Mouse (Mus musculus) adrenal gland (tissue): ENCODE measurements around the gene Nxf1.

Experiments
- intact Hi-C: fragments of 180-260 bp; cut with DNase I; formaldehyde crosslinking; loops from one replicate; pipeline ENCODE4 v1.15.1; 2025

Gene Nxf1

DNA sequence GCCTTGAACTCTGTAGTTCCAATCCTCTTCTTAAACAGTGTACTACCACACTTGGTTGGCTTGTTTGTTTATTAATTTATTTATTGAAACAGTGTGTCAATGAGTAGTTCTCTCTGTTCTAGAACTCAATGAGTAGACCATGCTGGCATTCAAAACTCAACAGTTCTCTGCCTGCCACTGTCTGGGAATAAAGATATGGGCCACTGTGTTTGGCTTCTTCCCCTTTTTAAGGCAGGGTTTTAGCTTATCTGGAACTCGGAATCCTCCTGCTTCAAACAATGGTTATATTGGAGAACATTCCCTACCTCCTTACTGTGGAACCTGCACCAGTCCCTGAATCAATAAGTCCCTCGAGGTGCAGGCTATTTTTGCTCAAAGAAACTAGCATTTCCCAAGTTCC lies 2.0 kb downstream of the Nxf1 start:
- intact Hi-C loops = loop anchor here (10.0 kb wide), 1 partner anchor 56 kb away; the partner anchor contains the start of gene Ttc9c

DNA sequence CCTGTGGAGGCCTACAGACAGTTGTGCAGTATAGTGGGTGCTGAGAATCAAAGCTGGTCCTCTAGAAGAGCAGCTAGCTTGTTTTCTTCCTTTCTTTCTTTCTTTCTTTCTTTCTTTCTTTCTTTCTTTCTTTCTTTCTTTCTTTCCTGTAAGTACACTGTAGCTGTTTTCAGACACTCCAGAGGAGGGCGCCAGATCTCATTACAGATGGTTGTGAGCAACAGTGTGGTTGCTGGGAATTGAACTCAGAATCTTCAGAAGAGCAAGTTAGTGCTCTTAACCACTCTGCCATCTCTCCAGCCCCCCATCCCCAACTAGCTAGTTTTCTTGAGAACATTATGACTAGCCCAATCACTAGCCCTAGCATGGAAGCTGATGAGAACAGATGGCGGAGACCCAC lies 3.9 kb downstream of the Nxf1 start:
- intact Hi-C loops = no loop called here

DNA sequence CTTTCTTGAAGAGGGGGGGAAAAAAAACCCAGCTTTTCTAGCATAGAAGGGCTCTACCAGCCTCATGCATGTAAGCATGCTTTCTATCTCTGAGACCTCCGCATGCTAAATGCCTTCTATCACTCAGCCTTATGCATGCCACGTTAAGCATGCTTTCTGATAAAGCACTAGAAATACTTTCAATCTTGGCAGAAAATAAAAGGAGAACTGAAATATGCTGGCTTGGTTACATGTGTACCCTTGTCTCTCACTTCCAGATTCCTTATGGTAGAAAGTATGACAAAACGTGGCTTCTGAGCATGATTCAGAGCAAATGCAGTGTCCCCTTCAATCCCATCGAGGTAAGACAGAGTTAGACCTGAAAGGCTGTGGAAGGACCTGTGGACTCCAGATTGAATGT lies 6.4 kb downstream of the Nxf1 start:
- intact Hi-C loops = no loop called here

DNA sequence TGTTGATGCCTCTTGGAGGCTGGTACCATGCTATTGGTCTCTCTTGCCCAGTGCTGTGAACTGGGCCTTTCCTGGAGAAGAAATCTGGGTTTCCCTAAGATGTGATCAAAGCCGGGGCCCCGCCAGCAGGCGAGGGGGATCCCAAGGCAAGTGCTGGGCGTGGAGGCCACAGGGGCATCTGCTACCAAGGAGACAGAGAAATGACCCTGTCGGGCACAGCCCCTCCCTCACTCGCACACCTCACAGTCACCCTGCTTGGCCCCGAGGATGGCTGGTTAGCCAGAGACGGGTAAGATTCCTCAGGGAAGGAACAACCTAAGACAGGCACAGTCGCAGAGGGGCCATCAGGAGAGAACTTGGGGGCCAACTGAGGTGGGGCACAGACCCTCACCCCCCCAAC lies 8.7 kb downstream of the Nxf1 start:
- intact Hi-C loops = no loop called here

DNA sequence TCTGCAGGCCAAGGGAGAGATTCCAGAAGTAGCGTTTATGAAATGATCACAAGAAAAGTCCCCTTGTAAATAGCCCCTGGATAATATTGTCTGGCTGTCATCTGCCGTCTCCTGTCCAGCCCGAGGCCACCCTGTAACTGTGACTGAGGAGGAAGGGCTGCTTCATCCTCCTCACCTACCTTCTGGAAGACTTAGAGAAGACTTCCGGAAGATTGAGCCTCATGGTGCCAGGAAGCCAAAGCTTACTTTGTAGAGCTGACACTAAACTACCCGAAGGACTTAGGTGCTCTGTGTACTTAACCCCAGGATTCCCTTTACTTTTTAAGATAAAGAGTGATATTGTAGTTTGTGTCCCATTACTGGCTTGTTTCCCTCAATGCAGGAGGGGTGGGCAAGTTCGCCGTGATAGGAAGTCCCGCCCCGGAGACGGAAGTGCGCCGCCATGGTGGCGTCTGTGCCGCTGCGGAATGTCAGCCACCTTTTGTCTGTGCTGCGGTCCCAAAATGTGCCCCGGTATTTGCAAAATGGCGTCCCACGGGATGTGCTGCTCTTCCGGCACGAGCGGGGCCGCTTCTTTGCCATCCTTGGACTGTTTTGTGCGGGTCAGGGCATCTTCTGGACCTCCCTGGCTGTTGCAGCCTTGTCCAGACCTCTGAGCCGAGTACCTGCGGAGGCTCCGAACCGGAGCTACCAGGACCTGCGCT lies 13.8 kb downstream of the Nxf1 start, which contains the start of gene Tmem223:
Tmem223 (plus strand) TSS at position 430 of the 704 bp plus-strand sequence.
- intact Hi-C loops = loop anchor here (5.0 kb wide), 1 partner anchor 47 kb away; the partner anchor contains the start of gene Ttc9c

DNA sequence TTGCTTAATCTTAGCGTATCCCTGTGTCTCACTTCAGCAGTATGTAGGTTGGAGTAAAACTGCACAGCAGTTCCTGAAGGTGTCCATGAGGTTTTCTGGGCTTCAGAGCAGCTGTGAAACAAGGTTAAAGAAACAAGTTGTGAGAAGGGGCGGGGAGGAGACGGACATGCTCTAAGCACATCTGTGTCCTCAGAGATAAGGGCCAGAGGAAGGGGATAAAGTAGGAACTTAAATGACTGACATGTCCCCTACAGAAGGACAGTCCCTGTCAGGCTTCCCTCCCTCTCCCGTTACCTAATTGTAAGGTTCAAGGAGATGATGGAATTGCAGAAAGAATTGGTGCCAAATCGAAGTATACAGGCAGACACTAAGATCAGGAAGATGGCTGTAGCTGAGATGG lies 16.1 kb downstream of the Nxf1 start:
- intact Hi-C loops = loop anchor here (5.0 kb wide), 1 partner anchor 44 kb away; the partner anchor contains the start of gene Ttc9c

DNA sequence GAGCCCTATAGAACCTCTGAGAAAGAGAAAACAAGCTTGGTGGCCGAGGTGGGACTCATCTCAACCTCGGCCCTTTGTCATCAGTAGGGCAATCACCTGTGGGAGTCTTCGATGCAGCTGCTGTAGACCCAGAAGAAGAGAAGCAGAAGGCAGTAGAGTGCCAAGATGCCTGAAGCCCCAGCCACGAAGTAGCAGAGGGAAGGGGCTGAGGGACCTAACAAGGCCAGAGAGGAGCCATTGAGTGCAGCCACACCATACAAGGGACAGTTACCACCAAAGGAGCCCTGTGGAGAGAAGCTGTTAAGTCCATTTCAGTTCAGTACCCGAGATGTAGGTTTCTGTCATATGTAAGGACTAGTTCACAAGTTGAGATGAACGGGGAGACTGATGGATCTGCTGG lies 16.5 kb downstream of the Nxf1 start:
- intact Hi-C loops = loop anchor here (5.0 kb wide), 1 partner anchor 44 kb away; the partner anchor contains the start of gene Ttc9c

DNA sequence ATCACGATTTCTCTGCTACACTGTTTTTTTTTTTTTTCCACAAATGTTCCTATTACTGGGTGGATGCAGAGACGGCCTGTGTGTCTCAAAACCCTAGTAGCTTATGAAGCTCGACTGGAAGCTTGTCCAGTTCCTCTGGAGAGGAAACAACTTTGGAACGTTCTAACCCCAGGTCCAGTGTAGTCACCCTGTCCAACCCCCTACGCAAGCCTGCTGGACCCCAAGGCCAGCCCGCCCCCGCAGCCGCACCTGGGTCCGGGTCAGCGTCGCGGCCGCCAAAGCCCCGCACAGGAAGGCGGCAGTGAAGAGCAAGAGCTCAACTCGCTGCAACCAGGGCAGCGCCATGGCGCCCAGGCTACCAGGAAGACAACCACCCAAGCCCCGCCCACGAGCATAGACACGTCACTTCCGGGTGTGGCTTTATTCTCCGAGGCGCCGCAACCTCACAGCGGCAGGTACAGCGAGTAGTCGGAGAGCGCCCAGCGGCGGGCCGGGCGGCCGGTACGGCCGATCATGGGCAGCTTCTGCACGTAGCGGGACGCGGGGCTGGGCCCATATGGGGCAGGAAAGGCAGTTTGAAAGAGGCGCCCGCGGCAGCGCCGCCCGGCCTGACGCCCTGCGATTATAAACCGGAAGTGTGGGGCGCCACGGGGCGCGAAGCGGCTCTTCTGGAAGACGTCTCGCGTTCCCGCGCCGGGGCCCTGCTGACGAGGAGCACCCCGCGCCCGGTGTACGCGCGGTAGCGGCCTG lies 17.4 kb downstream of the Nxf1 start, which contains the start of gene Tmem179b:
Tmem179b (minus strand) TSS at position 382 of the 750 bp plus-strand sequence.
- intact Hi-C loops = loop anchor here (5.0 kb wide), 1 partner anchor 43 kb away; the partner anchor contains the start of gene Ttc9c

DNA sequence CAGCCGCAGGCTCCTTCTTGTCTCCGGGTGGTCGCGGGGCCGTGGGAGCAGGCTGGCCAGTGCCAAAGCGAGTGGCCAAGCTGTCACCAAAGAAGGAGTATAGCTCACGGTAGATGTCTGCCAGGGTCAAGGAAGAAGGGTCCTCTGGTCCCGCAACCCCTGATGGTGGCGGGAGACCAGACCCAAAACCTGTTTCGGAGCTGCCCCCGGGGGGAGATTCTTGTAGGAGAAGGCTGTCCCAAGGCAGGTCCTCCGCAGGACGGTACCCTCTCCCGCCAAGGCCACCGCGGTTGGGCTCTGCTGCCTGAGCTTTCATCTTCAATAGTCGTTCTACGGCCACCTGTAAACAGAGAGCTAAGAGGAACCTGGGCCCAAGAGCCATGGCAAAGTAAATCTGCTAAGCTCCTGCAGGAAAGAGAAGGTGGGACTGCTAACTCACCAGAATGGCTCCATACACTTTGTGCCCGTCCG lies 18.1 kb downstream of the Nxf1 start:
- intact Hi-C loops = loop anchor here (5.0 kb wide), 1 partner anchor 42 kb away; the partner anchor contains the start of gene Ttc9c

DNA sequence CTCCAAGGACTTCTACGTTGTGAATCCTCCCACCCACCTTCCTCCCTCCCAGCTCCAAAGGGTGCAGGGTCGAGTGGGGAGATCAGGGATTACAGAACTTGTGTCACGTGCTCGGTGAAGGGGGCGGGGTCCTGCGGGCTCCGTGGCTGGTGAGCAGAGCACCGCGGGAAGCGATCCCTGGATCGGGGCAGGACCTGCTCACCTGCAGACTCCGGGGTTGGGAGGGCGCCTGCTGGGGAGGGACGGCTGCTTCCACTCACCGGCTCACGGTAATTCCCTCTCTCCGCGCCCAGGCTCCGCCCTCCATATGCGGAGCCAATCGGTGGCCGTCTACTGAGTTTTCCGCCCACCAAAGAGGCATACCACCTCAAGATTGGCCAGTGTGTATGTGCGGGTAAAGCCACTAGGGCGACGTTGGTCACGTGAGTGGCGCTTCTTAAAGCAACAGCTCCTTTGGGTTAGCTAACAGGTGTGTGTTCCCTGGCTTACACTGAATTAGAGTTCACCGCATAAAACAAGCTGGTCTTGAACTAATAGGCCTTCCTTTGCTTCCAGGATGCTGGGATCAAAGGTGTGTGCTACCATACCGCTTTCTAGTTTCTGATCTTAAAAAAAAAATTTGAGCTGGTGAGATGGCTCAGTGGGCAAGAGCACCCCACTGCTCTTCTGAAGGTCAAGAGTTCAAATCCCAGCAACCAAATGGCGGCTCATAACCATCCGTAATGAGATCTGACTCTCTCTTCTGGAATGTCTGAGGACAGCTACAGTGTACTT lies 29.3 kb downstream of the Nxf1 start, which contains the start of gene Taf6l:
Taf6l (minus strand) TSS at position 410 of the 774 bp plus-strand sequence.
- intact Hi-C loops = no loop called here

DNA sequence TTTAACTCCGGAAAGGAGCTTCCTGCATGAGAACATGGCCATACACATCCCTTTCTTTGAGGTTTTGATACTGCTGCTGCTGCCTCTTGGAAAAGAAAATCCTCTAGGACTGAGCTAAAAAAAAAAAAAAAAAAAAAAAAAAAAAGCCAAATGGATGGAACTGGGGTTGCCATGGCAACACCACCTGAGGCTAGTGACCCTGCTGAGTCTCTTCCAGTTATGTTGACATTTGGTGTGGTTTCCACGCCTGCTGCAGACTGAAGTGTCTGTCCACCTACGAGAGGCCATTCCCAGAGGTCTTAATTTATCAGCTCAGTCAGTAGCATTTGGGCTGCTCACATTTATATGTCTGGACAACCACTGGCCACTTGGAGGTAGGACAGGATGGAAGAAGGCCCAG lies 31.6 kb downstream of the Nxf1 start:
- intact Hi-C loops = no loop called here

DNA sequence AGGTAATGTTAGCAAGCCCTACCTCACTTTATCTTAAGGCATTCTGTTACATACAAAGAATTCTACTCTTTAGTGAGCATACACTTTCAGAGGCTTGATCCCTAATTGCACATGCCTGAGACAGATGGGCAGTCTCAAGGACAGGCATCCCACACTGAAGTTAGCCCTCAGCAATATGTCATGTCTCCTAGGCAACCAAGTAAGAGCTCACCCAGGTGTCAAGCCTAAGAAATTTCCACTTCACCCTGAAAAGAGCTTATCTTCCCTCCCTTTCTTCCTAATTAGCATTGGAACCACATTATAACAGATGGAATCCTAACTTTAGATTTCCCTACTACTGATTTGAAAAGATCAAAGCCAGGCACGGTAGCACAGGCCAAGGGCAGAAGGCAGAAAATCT lies 32.3 kb downstream of the Nxf1 start:
- intact Hi-C loops = no loop called here

DNA sequence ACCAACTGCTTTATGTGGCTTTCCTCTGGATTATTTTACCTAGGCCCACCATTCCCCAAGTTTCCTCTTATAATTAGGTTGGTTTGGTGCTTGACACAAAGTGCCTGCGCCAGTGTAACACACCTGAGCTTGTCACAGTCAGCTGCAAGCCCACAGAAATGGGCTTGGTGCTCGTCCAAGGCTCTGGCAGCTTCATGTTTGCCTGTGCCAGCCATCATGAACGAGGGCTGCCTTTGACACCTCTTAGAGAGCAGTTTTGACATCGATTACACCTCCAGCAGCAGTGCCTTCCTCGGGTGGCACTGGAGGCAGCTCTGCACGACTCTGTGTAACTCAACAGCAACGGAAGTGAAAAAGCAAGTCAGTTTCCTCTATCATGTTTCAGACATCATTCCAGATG lies 33.3 kb downstream of the Nxf1 start:
- intact Hi-C loops = no loop called here

DNA sequence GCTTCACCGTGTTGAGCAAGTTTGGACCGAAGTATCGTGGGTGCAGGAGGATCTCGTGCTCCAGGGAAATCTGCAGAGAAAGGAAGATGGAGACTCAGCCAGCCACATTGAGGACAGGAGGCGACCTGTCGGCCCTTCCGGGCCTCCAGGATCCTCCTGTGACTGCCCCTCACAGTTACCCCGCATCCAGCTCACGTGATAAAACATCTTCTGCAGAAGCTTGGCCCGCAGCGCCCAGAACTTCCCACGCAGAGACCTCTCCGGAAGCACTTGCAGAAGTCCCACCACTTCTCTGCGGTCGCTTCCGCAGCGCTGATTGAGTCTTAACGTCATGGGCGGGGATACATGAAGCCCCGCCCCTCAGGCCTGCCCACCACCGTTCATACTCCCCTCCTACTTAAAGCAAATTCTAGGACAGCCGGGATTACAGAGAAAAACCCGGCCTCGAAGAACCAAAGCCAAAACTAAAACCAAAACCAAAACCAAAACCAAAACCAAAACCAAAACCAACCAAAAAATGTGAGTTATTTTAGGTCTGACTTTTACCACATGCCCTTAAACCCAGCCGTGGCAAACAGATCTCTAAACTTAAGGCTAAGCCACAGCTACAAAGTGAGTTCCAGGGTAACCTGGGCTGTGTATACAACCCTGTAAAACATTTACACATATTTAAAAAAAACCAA lies 41.5 kb downstream of the Nxf1 start, which contains the start of gene Polr2g:
Polr2g (minus strand) TSS at position 314 of the 683 bp plus-strand sequence.
- intact Hi-C loops = no loop called here

DNA sequence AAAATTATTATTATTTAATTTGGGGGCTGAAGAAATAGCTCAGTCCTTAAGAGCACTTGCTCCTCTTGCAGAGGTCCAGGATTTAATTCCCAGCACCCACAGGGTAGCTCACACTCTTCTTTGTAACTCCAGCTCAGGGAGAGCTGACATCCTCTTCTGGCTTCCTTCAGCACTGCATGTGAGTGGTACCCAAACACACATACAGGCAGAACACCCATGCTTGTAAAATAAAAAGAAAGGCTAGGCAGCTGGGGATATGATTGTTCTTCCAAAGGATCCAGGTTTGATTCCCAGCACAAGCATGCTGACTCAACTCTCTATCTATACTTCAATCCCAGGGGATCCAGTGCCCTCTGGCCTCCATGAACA lies 42.1 kb downstream of the Nxf1 start:
- intact Hi-C loops = no loop called here

DNA sequence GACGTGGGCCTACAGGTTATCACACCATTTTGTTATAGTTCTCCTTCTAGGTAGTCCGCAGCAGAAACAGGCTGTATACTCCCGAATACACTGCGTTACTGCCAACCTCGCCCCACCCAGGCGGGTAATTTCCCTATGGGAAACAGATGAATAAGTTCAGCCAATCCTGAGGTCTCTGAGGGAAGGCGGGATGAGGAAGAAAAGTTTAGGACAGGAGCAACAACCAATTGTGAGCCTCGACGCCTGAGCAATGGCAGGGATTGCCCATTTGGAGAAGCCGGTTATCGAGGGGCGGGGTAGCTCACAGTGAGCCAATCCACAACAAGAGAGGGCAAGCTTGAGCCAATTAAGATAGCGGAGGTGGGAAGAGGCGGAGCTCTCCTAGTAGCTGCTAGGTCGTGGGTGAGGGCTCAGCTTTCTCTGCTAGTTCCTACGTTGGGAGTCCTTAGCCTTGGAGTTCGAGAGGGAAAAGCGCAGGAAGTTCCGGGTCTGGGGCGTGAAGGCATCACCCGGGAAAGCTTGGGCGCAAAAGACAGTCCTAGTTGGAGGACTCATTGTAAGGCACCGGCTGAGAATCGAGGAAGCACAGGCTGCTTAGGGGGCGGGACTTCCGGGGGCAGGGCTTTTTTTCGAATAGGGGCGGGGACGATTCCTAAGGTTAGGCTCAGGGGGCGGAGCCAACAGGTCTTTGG lies 45.4 kb downstream of the Nxf1 start, which contains the start of gene Zbtb3:
Zbtb3 (plus strand) TSS at position 426 of the 692 bp plus-strand sequence.
- intact Hi-C loops = no loop called here

DNA sequence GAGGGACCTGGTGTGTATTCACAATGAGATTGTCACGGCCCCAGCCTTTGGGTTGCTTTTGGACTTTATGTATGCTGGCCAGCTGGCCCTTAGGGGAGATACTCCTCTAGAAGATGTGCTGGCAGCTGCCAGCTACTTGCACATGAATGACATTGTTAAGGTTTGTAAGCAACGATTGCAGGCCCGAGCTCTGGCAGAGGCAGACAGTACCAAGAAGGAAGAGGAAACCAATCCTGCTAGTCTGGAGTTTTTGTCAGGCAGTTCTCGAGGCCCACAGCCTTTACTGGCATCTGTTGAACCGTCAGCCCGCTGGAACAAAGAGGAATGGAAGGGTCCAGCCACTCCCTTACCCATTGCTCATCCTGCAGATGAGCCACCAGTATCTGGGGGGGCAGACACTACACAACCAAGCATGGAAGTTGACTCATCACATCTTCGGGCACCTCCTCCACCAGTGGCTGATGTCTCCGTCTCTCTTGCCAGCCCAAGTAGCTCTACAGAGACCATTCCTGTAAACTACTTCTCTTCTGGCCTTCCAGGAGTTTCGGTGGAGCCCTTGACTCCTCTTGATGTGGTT lies 46.4 kb downstream of the Nxf1 start:
- intact Hi-C loops = no loop called here

DNA sequence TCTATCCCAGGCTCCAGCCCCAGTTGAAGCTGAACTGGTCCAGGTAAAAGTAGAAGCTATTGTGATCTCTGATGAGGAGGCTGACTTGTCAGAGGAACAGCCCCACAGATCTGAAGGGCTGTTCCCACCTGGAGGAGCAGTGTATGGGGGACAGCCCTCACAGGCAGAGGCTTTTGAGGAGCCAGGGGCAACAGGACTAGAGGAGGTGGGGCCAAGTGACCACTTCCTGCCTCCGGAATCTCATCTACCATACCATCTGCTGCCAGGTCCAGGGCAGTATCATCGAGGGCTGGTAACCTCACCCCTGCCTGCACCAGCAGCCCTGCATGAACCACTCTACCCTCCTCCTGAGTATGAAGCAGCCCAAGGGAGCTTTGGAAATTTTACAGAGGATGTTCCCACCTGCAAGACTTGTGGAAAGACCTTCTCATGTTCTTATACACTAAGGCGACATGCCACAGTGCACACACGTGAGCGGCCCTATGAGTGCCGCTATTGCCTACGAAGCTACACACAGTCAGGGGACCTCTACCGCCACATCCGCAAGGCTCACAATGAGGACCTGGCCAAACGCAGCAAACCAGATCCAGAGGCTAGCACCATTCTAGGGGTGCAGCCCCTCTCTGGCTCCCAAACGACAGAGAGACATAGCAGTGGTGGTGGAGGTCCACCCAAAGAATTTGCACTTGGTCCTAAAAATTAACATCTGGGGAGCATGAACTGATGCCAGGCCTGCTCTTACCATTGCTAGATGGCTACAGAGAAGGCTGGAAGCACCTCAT lies 47.2 kb downstream of the Nxf1 start:
- intact Hi-C loops = no loop called here

DNA sequence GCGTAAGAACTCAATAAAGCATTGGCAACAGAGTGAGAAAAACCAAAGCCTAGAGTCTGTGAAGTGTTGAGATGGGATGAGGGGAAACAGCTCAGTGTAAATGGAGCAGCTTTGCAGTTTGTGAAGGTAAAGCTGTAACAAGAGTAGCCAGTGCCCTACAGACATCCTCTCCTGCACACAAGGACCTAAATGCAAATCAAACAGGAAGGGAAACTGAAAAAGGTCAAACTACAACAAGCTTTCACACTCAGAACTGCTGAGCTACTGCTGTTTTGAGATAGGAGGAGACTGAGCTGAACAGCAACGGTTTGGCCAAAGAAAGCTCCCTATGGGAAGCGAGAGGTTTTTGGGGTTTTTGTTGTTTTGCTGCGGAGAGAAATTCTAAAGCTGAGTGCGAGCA lies 49.9 kb downstream of the Nxf1 start:
- intact Hi-C loops = no loop called here
